Mouse (Mus musculus): ENCODE data around the gene Dock3.

Gene Dock3

DNA sequence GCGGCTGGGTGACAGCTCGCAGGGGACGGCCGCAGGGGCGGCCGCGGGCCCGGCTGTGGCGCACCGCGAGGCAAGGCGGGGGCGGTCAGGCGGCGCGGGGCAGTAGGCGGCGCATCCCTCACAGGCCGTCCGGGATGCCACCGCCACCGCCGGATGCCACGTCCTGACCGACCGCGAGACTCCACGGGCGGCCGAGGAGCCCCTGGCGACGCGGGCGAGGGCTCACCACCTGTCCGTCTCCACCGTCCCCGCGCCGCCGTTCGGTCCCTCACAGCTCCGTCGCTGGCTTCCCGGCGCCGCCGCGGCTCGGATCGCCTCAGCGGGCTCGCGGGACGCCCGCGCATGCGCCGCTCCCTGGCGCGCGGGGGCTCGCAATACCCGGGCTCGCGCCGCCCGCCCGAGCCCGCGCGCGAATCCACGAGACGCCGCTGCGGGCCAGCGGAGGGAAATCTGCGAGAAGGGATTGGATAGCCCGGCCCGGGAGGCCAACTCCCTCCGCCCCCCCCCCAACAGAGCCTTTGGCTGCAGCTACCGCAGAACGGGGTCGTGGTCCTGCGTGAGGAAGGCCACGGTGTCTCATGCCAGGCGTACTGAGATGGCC, at the start of gene Dock3:
TSS of gene Dock3 (minus strand) at position 371 of the 601 bp plus-strand sequence.
- peak; percentile 78 for DNase-seq (ENCODE audit: low spot score)

- no peak for DNase-seq (ENCODE audit: low spot score)
Observed at GRCm38 (mm10) chr9:107280322-107281027, 48.8 kb upstream of the Dock3 start.

DNA sequence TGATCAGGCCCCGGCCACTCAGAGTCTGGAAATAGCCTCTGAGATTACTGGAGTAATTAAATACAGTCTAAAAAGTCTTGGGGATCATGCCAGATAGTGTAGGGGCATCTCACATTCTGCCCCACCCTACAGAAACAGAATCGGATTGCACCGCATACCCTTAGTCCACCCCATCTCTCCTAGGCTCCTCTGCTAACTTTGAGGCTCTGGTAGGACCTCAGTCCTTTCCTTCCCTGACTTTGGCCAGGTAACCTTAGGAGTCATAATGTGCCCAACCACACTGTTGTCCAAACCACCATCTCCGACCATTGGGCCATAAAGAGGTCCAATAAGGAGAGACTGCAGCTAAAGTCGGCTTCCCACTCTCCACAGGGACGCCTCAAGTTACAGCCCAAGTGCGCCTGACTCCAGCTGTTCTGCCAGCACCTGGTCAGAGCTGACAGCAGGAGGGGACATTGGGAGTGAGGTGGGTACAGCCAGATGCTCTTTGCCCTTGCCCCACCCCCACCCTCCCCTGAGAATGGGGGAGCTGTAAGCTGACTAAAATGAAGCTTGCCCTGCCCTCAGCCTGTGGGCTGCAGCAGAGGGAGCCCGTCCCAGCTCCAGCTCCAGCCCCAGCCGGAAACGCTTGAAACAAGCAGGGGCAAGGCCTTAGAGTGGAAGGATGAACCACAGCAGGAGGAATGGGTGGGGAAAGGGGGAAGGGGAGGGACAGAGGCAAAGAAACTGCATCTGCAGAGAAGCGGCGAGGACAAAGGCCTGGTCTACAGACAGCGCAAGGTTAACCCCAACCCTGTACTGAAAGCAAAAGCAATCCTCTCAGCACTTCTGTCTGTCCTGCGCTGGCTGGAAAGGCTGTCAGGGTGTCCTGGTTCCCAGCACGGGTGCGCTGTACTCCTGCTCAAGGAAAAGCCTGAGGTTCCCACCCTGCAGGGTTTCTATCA, 47.9 kb upstream of the Dock3 start:
- no peak for DNase-seq (ENCODE audit: low spot score)

DNA sequence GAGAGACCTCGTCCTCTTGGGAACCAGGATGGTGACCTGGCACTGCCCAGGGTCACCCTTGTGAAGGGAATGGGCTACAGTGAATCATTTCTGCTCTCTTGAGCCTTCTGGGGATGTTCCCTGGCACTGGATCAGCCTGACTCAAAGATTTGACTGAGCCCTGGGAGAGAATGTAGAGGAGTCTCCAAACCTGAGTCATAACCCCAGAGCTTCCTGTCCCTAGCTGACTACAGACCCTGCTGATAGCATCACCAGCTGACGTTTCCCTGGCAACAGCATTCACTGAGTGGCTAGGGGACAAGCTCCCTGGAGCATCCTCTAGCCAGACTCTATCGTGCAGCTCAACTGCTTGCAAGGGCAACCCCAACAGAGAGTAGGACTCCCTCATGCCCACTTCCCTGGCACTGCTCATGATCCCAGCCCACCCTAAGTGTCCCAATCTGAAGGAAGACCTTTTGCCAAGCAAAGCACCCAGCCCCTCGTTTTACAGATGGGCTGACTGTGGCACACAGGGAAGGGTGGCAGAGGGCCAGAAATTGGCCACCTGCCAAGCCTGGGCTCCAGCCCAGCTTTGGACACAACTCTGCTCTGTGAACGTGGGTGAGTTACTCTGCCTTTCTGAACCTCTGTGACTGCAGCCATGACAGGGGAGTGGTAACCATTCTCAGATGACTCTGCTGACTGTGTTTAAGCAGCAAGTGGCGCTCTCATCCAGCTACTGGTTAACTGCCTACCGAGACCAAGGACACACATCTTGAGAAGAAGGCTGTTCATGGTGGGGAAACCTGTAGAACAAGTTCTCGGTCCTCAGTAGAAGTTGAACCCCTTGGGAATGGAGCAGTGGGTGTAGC, 47.0 kb upstream of the Dock3 start:
- DNase-seq (ENCODE audit: low spot score), result no peak

DNA sequence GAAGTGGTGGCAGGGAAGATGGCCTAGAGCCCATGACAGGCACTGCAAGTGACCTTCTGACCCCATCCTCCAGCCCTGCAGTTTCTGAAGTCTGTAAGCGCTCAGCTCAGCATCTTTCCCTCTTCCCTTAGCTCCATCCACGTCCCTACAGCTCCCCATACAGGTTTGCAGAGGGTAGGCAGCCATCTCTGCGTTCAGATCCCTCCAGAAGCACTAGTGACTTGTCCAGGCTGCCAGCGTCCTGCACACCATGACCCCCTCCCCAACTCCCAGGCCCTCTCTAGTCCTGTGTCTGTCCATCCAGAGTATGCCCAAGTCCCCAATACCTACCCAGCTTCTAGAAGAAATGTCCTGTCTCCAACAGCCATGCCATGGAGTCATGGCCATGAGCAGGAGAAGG, 46.4 kb upstream of the Dock3 start:
- DNase-seq (ENCODE audit: low spot score), result no peak

DNA sequence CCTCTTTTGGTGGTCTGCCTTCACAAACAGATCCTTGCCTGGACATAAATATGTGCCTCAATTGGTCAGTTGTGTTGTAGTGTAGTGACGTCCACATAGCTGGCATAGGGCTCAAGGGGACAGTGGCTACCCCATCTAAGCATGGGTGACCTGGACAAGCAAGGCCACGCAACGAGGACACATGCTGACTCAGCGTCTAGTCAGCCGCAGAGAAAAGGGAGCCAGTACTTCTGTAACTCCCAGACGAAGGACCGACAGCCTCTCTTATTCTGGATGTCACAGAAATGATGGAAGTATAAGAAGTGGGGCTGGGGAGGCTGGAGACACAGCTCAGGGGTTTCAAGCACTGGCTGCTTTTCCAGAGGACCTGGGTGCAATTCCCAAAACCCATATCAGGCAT, 45.9 kb upstream of the Dock3 start:
- no peak for DNase-seq (ENCODE audit: low spot score)

DNA sequence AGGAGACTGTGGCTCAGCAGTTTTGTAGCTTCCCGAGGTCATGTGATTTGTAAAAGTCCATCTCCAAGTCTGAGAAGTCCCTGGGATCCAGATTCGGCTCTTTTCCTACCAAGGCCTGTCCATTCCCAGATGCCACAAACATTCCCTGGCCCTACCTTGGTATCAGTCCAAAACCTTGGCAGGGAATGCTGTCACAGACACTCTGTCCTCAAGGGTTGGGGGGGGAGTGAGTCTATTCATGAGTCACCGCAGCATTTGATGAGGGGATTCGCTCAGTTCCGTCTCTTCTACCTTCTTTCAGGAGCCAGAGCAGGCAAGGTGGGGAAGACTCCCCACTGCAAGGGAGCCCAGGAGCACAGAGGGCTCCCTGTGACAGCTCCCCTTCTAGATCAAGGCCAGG, 44.0 kb upstream of the Dock3 start:
- DNase-seq (ENCODE audit: low spot score), result no peak

- DNase-seq (ENCODE audit: low spot score), result no peak
Observed at GRCm38 (mm10) chr9:107274751-107275150, 43.0 kb upstream of the Dock3 start.

DNA sequence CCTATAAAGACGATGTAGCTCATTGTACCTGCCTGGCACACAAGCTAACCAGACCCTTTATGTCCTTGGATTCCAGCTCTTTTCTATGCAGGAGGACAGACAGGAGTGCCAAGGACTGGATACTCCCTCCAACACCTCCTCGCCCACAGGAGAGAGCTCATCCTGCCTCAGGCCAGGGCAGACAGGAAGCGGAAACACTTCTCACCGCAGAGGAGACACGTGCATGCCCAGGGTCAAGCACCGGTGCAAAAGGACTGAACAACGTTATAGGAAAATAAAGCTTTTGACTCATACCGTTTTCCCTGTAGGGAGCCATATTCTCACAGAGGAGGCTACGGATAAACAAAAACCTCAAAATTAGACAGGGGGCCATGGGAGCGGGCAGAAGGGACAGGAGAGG, 41.5 kb upstream of the Dock3 start:
- no peak for DNase-seq (ENCODE audit: low spot score)

DNA sequence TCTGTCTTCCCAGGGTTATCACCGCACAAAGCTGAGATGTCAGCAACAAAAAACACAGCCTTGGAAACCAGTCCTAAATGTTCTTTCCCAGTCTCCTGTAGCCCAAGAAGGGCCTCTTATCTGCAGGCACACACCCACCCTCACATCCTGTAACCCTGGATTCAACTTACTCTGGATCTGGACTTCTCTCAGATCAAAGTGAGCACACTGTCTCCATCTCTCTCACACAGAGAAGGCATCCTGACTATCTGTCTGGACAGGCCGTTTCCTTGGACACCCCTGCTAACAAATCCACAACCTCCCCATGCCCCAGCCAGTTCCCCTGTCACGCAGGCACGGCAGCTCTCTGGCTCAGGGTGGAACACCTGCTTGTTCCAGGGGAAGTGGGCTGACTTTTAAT, 40.6 kb upstream of the Dock3 start:
- no peak for DNase-seq (ENCODE audit: low spot score)

DNA sequence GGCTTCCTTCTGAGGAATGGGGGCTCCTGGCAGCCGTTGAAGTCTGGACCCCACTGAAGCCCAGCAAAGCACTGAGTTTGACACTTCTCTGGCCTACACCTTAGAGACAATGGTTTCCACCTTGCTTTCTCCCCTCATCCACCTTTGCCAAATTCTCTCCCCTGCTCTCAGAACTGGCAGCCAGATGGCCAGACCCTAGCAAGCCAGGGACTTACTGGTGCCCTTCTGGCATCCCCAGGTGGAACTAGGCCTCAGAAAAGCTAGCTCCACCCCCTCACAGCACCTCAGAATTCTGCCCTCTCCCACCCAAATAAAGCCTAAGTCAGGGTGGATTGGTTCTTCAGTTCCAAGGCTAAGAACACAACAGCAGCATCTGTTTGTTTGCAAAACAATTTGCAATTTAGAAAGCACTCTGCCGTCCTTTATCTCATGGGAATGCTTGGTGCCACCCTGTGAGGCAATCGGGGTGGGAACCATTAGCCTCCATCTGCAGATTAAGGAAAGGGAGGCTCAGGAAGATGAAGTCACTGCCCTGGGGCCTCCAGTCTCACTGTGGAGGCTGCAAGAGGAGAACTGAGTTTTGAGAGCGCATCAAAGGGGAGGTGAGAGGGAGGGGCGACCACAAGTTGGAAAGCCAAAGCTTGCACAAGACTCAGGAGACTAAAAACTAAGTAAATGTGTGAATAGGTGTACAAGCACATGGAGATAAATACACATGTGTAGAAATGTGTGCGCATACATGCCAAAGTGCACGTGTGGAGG, 39.6 kb upstream of the Dock3 start:
- DNase-seq (ENCODE audit: low spot score), result no peak

- DNase-seq (ENCODE audit: low spot score), result no peak
Observed at GRCm38 (mm10) chr9:107269772-107270171, 38.1 kb upstream of the Dock3 start.

DNA sequence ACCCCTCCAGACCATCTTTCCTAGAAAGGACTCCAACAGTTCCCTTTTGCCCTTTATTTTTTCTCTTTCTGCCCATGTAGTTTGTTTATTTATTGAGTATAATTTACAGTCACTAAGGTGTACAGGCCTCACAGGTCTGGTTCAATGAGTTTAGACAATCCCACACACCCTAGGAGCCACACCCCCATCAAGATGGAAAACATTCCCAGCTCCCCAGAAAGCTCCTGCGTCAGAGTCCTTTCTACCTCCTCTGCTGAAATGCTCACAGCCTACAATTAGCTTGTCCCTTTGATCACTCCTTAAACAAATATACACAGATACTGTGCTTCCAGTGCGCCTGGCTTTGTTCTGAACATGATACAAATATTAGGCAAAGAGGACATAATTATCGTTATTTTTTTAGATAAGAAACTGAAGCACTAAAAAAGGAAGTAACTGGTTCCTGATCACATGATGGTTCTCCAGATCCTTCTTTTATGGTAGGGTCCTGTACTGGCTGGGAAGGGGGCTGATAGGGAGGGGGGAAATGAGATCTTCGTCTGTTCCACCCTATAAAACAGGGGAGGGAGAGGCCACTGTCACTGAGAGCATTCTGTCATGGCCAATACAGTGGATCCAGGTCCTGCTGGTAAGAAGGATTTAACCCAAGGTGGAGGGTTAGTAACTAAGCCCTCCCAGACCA, 36.2 kb upstream of the Dock3 start:
- DNase-seq (ENCODE audit: low spot score), result no peak

- no peak for DNase-seq (ENCODE audit: low spot score)
Observed at GRCm38 (mm10) chr9:107267028-107267427, 35.3 kb upstream of the Dock3 start.

GRCm38 (mm10) chr9:107264731-107265130, 33.0 kb upstream of the Dock3 start:
- no peak for DNase-seq (ENCODE audit: low spot score)

GRCm38 (mm10) chr9:107263912-107264311, 32.2 kb upstream of the Dock3 start:
- no peak for DNase-seq (ENCODE audit: low spot score)

DNA sequence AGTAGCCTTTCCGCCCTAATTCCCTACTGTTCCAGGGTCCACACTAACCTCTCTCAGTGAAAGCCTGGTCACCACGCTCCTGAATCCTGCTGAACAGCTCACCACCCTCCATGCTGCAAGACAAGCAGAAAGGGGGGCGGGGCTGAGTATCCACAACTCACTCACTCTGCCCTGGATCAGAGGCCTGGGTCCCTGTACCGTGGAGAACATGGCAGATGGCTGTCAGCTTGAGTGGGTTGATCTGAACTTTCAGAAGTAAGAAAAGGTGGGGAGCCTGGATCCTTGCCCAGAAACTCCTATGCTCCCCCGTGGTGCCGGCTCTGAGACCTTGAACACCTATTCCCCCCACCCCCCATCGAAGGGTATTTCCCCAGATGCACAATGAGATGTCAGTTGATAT, 30.7 kb upstream of the Dock3 start:
- DNase-seq (ENCODE audit: low spot score), result no peak

- DNase-seq (ENCODE audit: low spot score), result no peak
Observed at GRCm38 (mm10) chr9:107261792-107262191, 30.1 kb upstream of the Dock3 start.

GRCm38 (mm10) chr9:107260836-107261235, 29.1 kb upstream of the Dock3 start:
- DNase-seq (ENCODE audit: low spot score), result no peak

DNA sequence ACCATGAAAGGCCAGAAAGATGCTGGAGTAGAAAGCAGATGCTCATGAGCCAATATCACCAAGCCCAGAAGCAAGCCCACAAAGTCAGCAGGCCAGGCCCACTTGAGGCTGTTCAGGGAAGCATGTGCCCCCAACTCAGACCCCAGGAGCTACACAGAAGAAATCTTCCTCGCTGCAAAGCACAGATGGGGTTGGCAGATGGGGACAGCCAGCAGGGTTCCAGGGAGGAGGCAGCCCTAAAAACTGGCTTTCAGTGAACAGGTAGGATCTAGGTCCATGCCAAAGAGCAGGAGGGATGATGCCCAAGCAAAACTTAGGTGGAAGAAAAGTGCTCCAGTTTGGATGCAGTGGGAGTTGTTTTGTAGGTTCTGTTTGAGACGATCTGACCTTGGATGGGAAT, 28.7 kb upstream of the Dock3 start:
- DNase-seq (ENCODE audit: low spot score), result no peak

DNA sequence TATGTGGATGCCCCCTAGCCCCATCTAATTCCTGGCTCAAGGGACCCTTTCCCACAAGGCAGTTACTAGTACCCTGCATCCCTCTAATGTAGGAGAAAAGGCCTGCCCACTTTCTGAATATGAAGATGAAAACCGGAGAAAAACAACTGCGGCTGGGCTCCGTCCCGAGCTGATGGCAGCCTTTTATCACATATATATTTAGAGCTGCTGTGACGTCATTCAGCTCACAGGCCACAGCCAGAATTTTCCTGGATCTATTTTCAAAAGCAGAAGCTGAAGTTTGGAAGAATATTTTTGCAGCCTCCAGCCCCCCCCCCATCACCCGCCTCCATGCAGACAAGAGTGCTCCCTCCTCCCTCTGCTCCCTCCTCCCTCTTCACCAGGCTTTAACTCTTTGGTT, 27.9 kb upstream of the Dock3 start:
- peak; percentile 80 for DNase-seq (ENCODE audit: low spot score)
